Mouse (Mus musculus) intestine, embryonic 16.5 days (tissue): ENCODE data around the gene Zdhhc1. TPM values are rescaled to one million over a fixed set of nuclear protein-coding genes. Genes with fewer than 3 reads are reported as not detected.
A peak's percentile ranks its signal among the peaks of the same experiment; 100 is the strongest.

Source experiments
- ATAC-seq: fragments of 200-750 bp; cut with Nextera tagmentation; 2 replicates; pipeline ENCODE4 v1.8.0; 2017; ENCODE audit warnings: moderate TSS enrichment, moderate library complexity
- H3K27ac ChIP-seq: fragments of 300-500 bp; sonication (generic); 2 replicates; pipeline ENCODE4 v1.5.1; 2014; ENCODE audit warnings: mild to moderate bottlenecking, low read length
- H3K27me3 ChIP-seq: fragments of 300-500 bp; sonication (generic); replicated peaks from 2 replicates; pipeline ENCODE4 v1.6.1; 2014; ENCODE audit warnings: low read length, control low read depth, mixed read lengths; ENCODE audit not compliant: control insufficient read depth, insufficient read depth
- H3K36me3 ChIP-seq: fragments of 300-500 bp; sonication (generic); 2 replicates; pipeline ENCODE4 v1.6.1; 2014; ENCODE audit warnings: low read length, control low read depth; ENCODE audit not compliant: control insufficient read depth, insufficient read depth
- H3K4me1 ChIP-seq: fragments of 300-500 bp; sonication (generic); 2 replicates; pipeline ENCODE4 v1.6.1; 2014; ENCODE audit warnings: low read length, control low read depth, mixed read lengths; ENCODE audit not compliant: control insufficient read depth, insufficient read depth
- H3K4me2 ChIP-seq: fragments of 300-500 bp; sonication (generic); 2 replicates; pipeline ENCODE4 v1.6.1; 2014; ENCODE audit warnings: low read depth, low read length, control low read depth
- H3K4me3 ChIP-seq: fragments of 300-500 bp; sonication (generic); 2 replicates; pipeline ENCODE4 v1.5.1; 2014; ENCODE audit warnings: mild to moderate bottlenecking, low read length
- H3K9ac ChIP-seq: fragments of 300-500 bp; sonication (generic); 2 replicates; pipeline ENCODE4 v1.6.1; 2014; ENCODE audit warnings: low read depth, low read length
- H3K9me3 ChIP-seq: fragments of 300-500 bp; sonication (generic); 2 replicates; pipeline ENCODE4 v1.6.1; 2016; ENCODE audit warnings: low read length, control low read depth; ENCODE audit not compliant: control insufficient read depth
- WGBS: fragments of 180-500 bp; shearing (Covaris S2); extraction: QIAGEN DNeasy Blood & Tissue Kit; methylation state at CpG from one replicate; pipeline ENCODE4 v1.1.7; 2014; 5-methylcytosine and 5-hydroxymethylcytosine counted together
- polyA plus RNA-seq: library from polyadenylated mRNA; unstranded; fragments of >200 nt; fragmentation: Nextera tagmentation; extraction: Ambion mirVana; gene quantifications from 2 replicates; pipeline ENCODE4 v1.2.1, GENCODE M21; 2015

Zdhhc1 gene
- polyA plus RNA-seq, 1 experiment from 2014 or later, result 18.5 TPM

- WGBS, result 64% methylated on average over 4 of the region's 4 CpGs
- Histone ChIP-seq H3K9me3 (no peaks in the 10 kb centered on the region), H3K9ac (no peak overlapping the region), H3K36me3 (no peaks in the 10 kb centered on the region), H3K4me3 (no peak overlapping the region), H3K4me2 (no peak overlapping the region), H3K27me3 (no peaks in the 10 kb centered on the region; the same call in 1 of the 2 replicates), H3K27ac (no peak overlapping the region), H3K4me1 (peaks cover 26% of the 10 kb centered on the region)
- ATAC-seq, result no peak
Measured at GRCm38 (mm10) chr8:105475254-105475653, 21.4 kb downstream of the Zdhhc1 start.

DNA sequence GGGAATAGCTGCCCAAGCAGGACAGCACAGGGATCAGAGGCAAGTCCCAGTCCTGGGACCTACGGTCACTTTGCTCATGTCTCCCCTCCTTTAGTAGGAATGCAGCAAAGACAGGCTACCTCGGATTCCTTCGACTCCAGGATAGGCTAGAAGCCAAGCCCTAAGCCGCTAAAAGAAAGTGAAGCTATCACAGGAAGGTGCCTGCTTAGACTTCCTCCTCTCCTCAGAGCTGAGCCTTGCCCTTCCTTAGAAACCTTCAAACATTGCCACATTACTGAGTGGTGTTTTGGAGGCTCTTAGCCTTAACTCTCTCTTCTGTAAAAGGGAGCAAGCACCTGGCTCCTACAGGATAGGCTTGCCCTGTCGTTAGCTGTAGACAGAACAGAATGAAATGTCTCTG is 22.0 kb downstream of the Zdhhc1 start:
- 30% methylated on average over 5 of the region's 5 CpGs for WGBS
- H3K4me2 ChIP-seq, result peak overlapping the region; percentile 38
- peak overlapping the region; percentile 28; the same call in 1 of the 2 replicates for H3K27ac ChIP-seq

DNA sequence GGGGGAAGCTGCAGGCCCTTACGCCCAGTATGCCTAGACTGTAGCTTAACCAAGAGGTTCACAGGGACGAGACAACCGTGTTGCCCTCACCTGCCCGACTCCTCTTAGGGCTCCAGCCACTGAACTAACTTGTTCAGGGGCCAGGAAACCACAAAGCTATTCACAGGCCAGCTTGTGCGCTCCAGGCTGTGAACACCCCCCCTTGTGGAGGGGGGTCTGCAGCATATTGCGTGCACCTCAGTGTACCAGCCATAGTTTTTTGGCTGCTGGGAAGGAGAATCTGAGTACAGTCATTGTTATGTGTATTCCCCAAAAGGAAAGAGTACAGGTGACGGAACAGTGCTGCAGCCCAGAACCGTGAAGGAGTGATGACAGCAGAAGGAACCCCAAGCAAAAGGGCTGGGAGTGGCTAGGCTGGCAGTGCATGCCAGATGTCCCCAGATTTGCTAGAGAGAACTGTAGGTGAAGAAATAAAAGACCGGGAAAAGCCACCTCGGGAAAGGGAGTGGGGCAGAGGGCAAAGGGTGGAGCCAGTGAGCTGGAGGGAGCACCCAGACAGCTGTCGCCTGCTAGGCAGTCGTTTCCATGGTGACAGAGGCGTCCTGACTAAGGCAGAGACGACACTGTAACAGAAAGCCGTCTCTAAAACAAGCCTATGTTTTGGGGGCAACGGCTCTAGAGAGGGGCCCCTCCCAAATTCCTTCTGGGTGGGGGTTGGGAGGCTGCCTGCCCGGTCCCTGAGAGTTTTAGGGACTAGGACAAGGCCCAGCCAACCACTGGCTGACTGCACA is 22.7 kb downstream of the Zdhhc1 start:
- Histone ChIP-seq H3K9ac (no peak overlapping the region), H3K4me3 (no peak overlapping the region), H3K4me1 (peaks cover 38% of the 10 kb centered on the region), H3K36me3 (no peaks in the 10 kb centered on the region), H3K9me3 (no peaks in the 10 kb centered on the region), H3K4me2 (peak overlapping the region; percentile 38), H3K27ac (peak overlapping the region; percentile 35; the same call in 1 of the 2 replicates), H3K27me3 (no peaks in the 10 kb centered on the region; the same call in 1 of the 2 replicates)
- ATAC-seq, result peak; percentile 56
- 31% methylated on average over 17 of the region's 17 CpGs for WGBS

More for the DNA sequence above, 22.0 kb downstream of the Zdhhc1 start:
- peaks cover 32% of the 10 kb centered on the region for H3K4me1 ChIP-seq
- no peaks in the 10 kb centered on the region for H3K9me3 ChIP-seq
- H3K36me3 ChIP-seq, result no peaks in the 10 kb centered on the region
- no peak overlapping the region for H3K9ac ChIP-seq
- H3K27me3 ChIP-seq, result no peaks in the 10 kb centered on the region; the same call in 1 of the 2 replicates
- no peak for ATAC-seq
- no peak overlapping the region for H3K4me3 ChIP-seq

GRCm38 (mm10) chr8:105472983-105473382 is 23.7 kb downstream of the Zdhhc1 start:
- no peak overlapping the region for H3K4me3 ChIP-seq
- no peak overlapping the region for H3K27ac ChIP-seq
- H3K4me2 ChIP-seq, result no peak overlapping the region
- H3K9ac ChIP-seq, result no peak overlapping the region; the same call in 1 of the 2 replicates
- WGBS, result 70% methylated on average over 9 of the region's 9 CpGs
- ATAC-seq, result no peak
- no peaks in the 10 kb centered on the region; the same call in 1 of the 2 replicates for H3K27me3 ChIP-seq
- peaks cover 38% of the 10 kb centered on the region for H3K4me1 ChIP-seq
- no peaks in the 10 kb centered on the region for H3K9me3 ChIP-seq
- no peaks in the 10 kb centered on the region for H3K36me3 ChIP-seq

DNA sequence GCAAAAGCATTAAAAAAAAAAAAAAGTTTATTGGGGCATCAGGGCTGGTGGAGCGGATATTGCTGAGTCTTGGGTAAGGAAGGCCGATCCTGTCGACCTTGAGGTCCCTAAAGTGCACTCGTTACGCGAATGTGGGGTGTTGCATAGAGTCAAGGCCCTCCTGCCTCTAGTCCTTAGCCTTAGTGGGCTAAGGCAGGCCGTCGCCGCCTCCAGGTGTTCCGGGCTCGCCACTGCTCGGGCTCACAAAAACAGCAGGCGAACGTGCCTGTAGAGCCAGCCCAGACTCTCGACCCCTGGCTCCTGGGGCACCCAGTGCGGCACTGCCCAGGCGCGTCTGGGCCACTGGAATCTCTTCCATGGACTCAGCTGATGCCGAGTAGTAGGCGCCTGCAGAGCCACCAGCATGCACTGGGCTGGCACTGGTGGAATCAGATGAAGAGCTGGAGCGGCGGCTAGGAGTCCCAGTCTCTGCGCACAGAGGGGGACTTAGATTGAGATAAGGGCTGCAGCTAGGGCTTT is 24.2 kb downstream of the Zdhhc1 start:
- H3K9me3 ChIP-seq, result no peaks in the 10 kb centered on the region
- H3K4me2 ChIP-seq, result no peak overlapping the region
- no peak overlapping the region; the same call in 1 of the 2 replicates for H3K9ac ChIP-seq
- H3K4me3 ChIP-seq, result no peak overlapping the region
- H3K27me3 ChIP-seq, result no peaks in the 10 kb centered on the region; the same call in 1 of the 2 replicates
- no peak for ATAC-seq
- H3K36me3 ChIP-seq, result no peaks in the 10 kb centered on the region
- peaks cover 38% of the 10 kb centered on the region for H3K4me1 ChIP-seq
- 54% methylated on average over 23 of the region's 23 CpGs for WGBS
- no peak overlapping the region for H3K27ac ChIP-seq

GRCm38 (mm10) chr8:105471314-105472015 is 25.2 kb downstream of the Zdhhc1 start, which contains the start of gene Tppp3:
TSS of gene Tppp3 (minus strand) at chr8:105471526.
- H3K27ac ChIP-seq, result no peak within 1 kb of the TSS
- no peaks in the 10 kb centered on the region; the same call in 1 of the 2 replicates for H3K27me3 ChIP-seq
- no peaks in the 10 kb centered on the region for H3K9me3 ChIP-seq
- peak within 1 kb of the TSS; percentile 54 for H3K4me2 ChIP-seq
- peak within 1 kb of the TSS; percentile 39 for H3K4me3 ChIP-seq
- 6% methylated on average over 25 of the region's 25 CpGs for WGBS
- peak; percentile 95 for ATAC-seq
- H3K9ac ChIP-seq, result peak within 1 kb of the TSS; percentile 27; the same call in 1 of the 2 replicates
- H3K36me3 ChIP-seq, result no peaks in the 10 kb centered on the region
- H3K4me1 ChIP-seq, result peaks cover 38% of the 10 kb centered on the region

- Histone ChIP-seq H3K4me2 (peak overlapping the region; percentile 54), H3K4me1 (peaks cover 38% of the 10 kb centered on the region), H3K9me3 (no peaks in the 10 kb centered on the region), H3K4me3 (peak overlapping the region; percentile 39), H3K27ac (no peak overlapping the region), H3K9ac (peak overlapping the region; percentile 27; the same call in 1 of the 2 replicates), H3K27me3 (no peaks in the 10 kb centered on the region; the same call in 1 of the 2 replicates), H3K36me3 (no peaks in the 10 kb centered on the region)
- 20% methylated on average over 11 of the region's 11 CpGs for WGBS
- ATAC-seq, result peak; percentile 47; the same call in 1 of the 2 replicates
Measured at GRCm38 (mm10) chr8:105470681-105471313, 25.9 kb downstream of the Zdhhc1 start.

GRCm38 (mm10) chr8:105470262-105470661 is 26.4 kb downstream of the Zdhhc1 start:
- Histone ChIP-seq H3K4me3 (no peak overlapping the region), H3K27me3 (no peaks in the 10 kb centered on the region; the same call in 1 of the 2 replicates)
- 71% methylated on average over 5 of the region's 5 CpGs for WGBS

More at GRCm38 (mm10) chr8:105470262-105470661, 26.4 kb downstream of the Zdhhc1 start:
- Histone ChIP-seq H3K4me2 (no peak overlapping the region), H3K9ac (0 out of 2 replicates have a peak overlapping the region, but pooled peaks have one; percentile 27), H3K36me3 (no peaks in the 10 kb centered on the region), H3K4me1 (peaks cover 38% of the 10 kb centered on the region), H3K9me3 (no peaks in the 10 kb centered on the region), H3K27ac (no peak overlapping the region)
- no peak for ATAC-seq
